Mouse (Mus musculus) brain, embryonic 14.5 days (tissue): Measurements from ENCODE around the gene Slc38a6.
A peak's percentile ranks its signal among the peaks of the same experiment; 100 is the strongest.

ENCODE experiments used
- CTCF ChIP-seq: fragments of 200-500 bp; IDR thresholded peaks from 2 replicates; pipeline ENCODE4 v1.5.1; 2012; ENCODE audit warnings: inconsistent platforms, mild to moderate bottlenecking, moderate library complexity, borderline replicate concordance; ENCODE audit not compliant: insufficient read depth, insufficient read length; ENCODE audit errors: extremely low read depth
- POLR2A ChIP-seq: fragments of 200-500 bp; IDR thresholded peaks from 2 replicates; pipeline ENCODE4 v1.6.1; 2012; ENCODE audit warnings: mild to moderate bottlenecking, inconsistent platforms, borderline replicate concordance; ENCODE audit not compliant: poor library complexity, insufficient read depth, insufficient read length, severe bottlenecking; ENCODE audit errors: extremely low read depth

DNA sequence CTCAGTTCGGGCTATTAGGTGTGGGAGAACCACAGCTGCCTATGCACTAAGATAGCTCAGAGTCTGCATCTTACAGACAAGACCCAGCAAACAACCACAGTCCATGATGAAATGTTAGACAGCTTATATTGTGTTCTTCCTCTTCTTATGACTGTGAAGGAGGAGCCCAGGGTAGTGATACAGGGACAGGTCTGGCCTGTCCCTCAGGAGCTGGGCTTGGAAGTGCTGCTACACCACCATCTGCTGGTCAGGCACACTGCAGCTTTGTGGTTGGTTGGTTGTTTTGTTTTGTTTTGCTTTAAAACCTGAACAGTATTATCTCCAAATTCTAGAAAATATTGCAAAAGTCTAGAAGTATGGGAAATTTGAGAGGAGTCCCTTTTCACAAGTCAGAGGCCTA, 38.2 kb downstream of the Slc38a6 start:
- peak; percentile 27; the same call in 1 of the 2 replicates for TF ChIP-seq CTCF
- no peak for TF ChIP-seq POLR2A
